Mouse (Mus musculus): Measurements from ENCODE around the gene Hdac1.

Hdac1 gene

GRCm38 (mm10) chr4:129542592-129543141 lies at the start of gene Hdac1:
Gene Hdac1, minus strand, starts transcription at chr4:129542713.
- peak; percentile 94 for DNase-seq (ENCODE audit: low spot score)

GRCm38 (mm10) chr4:129588865-129589264 lies 46.4 kb upstream of the Hdac1 start:
- no peak for DNase-seq (ENCODE audit: low spot score)

- DNase-seq (ENCODE audit: low spot score): no peak
Observed at GRCm38 (mm10) chr4:129586943-129587342, 44.4 kb upstream of the Hdac1 start.

- DNase-seq (ENCODE audit: low spot score): no peak
Observed at GRCm38 (mm10) chr4:129585773-129586172, 43.3 kb upstream of the Hdac1 start.

GRCm38 (mm10) chr4:129584884-129585608 lies 42.5 kb upstream of the Hdac1 start:
- DNase-seq (ENCODE audit: low spot score): peak; percentile 28

GRCm38 (mm10) chr4:129584370-129584769 lies 41.9 kb upstream of the Hdac1 start:
- DNase-seq (ENCODE audit: low spot score): no peak

- no peak for DNase-seq (ENCODE audit: low spot score)
Observed at GRCm38 (mm10) chr4:129582251-129582650, 39.7 kb upstream of the Hdac1 start.

GRCm38 (mm10) chr4:129580347-129580746 lies 37.8 kb upstream of the Hdac1 start:
- DNase-seq (ENCODE audit: low spot score): no peak

- DNase-seq (ENCODE audit: low spot score): no peak
Observed at GRCm38 (mm10) chr4:129578466-129578865, 36.0 kb upstream of the Hdac1 start, which contains the start of gene Fam167b. Gene Fam167b, minus strand, starts transcription at chr4:129578549.

GRCm38 (mm10) chr4:129577688-129578087 lies 35.2 kb upstream of the Hdac1 start:
- DNase-seq (ENCODE audit: low spot score): no peak

- peak; percentile 33 for DNase-seq (ENCODE audit: low spot score)
Observed at GRCm38 (mm10) chr4:129576863-129577491, 34.5 kb upstream of the Hdac1 start.

- no peak for DNase-seq (ENCODE audit: low spot score)
Observed at GRCm38 (mm10) chr4:129575171-129575844, 32.8 kb upstream of the Hdac1 start.

GRCm38 (mm10) chr4:129573430-129573829 lies 30.9 kb upstream of the Hdac1 start, which contains the start of gene Lck:
Gene Lck, minus strand, starts transcription at chr4:129573641.
- DNase-seq (ENCODE audit: low spot score): no peak

- no peak for DNase-seq (ENCODE audit: low spot score)
Observed at GRCm38 (mm10) chr4:129573093-129573370, 30.5 kb upstream of the Hdac1 start.

GRCm38 (mm10) chr4:129572236-129573092 lies 30.0 kb upstream of the Hdac1 start:
- no peak for DNase-seq (ENCODE audit: low spot score)

- no peak for DNase-seq (ENCODE audit: low spot score)
Observed at GRCm38 (mm10) chr4:129571551-129572084, 29.1 kb upstream of the Hdac1 start.

GRCm38 (mm10) chr4:129570028-129570427 lies 27.5 kb upstream of the Hdac1 start:
- no peak for DNase-seq (ENCODE audit: low spot score)

- no peak for DNase-seq (ENCODE audit: low spot score)
Observed at GRCm38 (mm10) chr4:129568366-129568765, 25.9 kb upstream of the Hdac1 start.

GRCm38 (mm10) chr4:129565139-129565538 lies 22.6 kb upstream of the Hdac1 start:
- no peak for DNase-seq (ENCODE audit: low spot score)

GRCm38 (mm10) chr4:129563718-129564117 lies 21.2 kb upstream of the Hdac1 start:
- DNase-seq (ENCODE audit: low spot score): no peak

GRCm38 (mm10) chr4:129561184-129561583 lies 18.7 kb upstream of the Hdac1 start:
- DNase-seq (ENCODE audit: low spot score): no peak
